Mouse (Mus musculus): ENCODE measurements around the gene Agxt. TPM values are rescaled to one million over a fixed set of nuclear protein-coding genes. Genes with fewer than 3 reads are reported as not detected.

Agxt gene
- total RNA-seq, 1 experiment from 2014 or later: not detected

DNA sequence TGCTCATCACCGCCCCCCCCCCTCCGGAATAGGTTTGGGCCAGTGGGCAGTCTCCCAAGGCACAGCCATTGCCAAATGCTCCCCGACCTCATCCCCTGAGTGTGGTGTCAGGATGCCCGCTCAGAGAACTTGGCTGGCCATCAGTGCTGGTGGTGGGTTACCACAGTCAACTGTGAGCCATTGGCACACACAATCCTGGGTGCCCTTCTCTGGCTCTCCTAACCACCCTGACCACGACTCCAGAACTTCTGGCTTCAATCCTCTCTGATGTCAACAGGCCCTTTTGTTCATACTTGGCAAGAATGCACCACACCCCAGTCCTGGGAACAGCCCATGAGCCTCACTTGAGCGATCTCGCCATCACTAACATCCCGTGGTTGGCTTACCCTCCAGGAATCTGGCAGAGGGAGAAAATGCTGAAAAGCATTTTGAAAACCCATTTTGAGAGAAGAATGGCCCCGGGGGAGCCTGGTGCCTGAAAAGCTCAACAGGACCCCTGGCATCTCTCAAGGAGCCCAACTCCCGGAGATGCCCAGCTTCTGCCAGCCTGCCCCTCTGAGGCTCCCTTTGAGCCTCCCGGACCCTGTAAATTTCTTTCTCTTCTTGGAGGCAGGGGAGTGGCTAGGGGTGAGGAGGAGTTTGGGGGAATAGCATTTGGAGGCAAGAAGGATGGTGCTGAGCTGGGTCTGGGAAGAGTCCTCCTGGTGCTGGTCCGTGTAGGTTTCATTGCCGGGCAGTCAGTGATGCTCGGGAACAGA lies 49.2 kb downstream of the Agxt start:
- ATAC-seq (replicated peaks; ENCODE audit: low read depth, poor library complexity, severe bottlenecking): no peak

DNA sequence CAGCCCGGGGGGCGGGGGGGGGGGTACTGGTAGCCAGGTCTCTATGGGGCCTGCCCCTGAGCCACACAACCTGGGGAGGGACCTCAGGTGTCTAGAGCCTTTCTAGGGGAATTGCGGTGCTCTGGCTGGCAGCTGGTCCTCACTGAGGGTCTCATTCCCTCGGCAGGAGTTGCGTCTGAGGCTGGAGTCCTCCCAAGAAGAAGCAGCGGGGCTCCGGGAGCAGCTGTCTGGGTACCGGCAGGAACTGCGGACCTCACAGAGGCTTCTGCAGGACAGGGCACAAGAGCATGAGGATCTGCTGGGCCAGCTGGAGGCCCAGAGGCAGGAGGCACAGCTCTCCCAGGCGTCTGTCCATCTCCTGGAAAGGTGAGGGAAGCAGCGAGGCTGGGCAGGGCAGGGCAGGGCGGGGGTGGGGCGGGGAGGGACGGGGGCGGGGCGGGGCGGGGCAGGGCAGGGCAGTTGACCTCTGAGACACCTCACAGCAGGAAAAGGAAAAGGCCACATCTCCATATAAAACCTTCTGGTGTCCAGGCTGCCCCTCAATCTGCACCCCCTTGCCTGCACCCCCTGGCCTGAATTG lies 55.8 kb downstream of the Agxt start:
- no peak for ATAC-seq (replicated peaks; ENCODE audit: low read depth, poor library complexity, severe bottlenecking)

DNA sequence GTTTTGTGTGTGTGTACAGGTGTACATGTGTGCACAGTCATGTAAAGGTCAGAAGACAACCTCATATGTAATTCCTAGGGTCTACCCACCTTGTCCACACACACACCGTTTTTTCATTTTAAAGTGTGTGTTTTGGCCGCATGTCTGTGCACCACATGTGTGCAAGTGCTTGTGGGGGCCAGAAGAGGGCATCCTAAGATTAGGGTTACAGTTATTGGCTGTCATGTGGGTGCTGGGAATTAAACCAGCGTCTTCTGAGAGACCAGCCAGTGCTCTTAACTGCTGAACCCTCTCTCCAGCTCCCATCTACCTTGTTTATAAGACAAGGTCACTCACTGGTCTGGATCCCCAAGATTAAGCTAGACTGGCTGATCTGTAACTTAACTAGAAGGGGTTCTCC lies 59.9 kb downstream of the Agxt start:
- ATAC-seq (replicated peaks; ENCODE audit: low read depth, poor library complexity, severe bottlenecking): no peak

Other genes starting within 250 kb of the Agxt start
- gene Ankmy1, start 232.3 kb upstream of the Agxt start, total RNA-seq (2017): not detected in 2 replicates
- 0.92 and 6.0 TPM in 2 replicates for gene Dusp28, start 228.3 kb upstream of the Agxt start, total RNA-seq (2017)
- gene Rnpepl1, start 224.5 kb upstream of the Agxt start, total RNA-seq (2017): 10.9 and 12.9 TPM in 2 replicates
- 8.1 and 11.4 TPM in 2 replicates for gene Capn10, start 200.9 kb upstream of the Agxt start, total RNA-seq (2017)
- gene Gpr35, start 184.4 kb upstream of the Agxt start, total RNA-seq (2017): 0.46 and 0.78 TPM in 2 replicates
- gene Aqp12, start 128.9 kb upstream of the Agxt start, total RNA-seq (2017): not detected in 2 replicates
- gene Kif1a, start 33.3 kb upstream of the Agxt start, total RNA-seq (2017): not detected in 2 replicates
- not detected in 2 replicates for gene 2310007B03Rik, start 25.7 kb downstream of the Agxt start, total RNA-seq (2017)
- gene Crocc2, start 33.5 kb downstream of the Agxt start, total RNA-seq (2017): not detected in 2 replicates
- gene Sned1, start 100.6 kb downstream of the Agxt start, total RNA-seq (2017): 0.18 and 0.24 TPM in 2 replicates
- gene Mterf4, start 170.7 kb downstream of the Agxt start, total RNA-seq (2017): 15.4 and 23.1 TPM in 2 replicates
- 51.3 and 53.9 TPM in 2 replicates for gene Ppp1r7, start 207.6 kb downstream of the Agxt start, total RNA-seq (2017)
- 13.4 and 21.1 TPM in 2 replicates for gene Pask, start 208.2 kb downstream of the Agxt start, total RNA-seq (2017)
- 0.23 TPM in 1 of 2 replicates, not detected in the other for gene Ano7, start 238.7 kb downstream of the Agxt start, total RNA-seq (2017)